Mouse (Mus musculus) midbrain, embryonic 14.5 days (tissue): ENCODE results near the gene Fbxl15. TPM values are rescaled to one million over a fixed set of nuclear protein-coding genes. Genes with fewer than 3 reads are reported as not detected.

Experiments used
- ATAC-seq: fragments of 200-750 bp; cut with Nextera tagmentation; 2 replicates; pipeline ENCODE4 v1.8.0; 2017; ENCODE audit warnings: moderate number of reproducible peaks, moderate library complexity; ENCODE audit not compliant: low FRiP score, low TSS enrichment
- DNase-seq: peaks from one replicate; pipeline ENCODE4 v3.0.0-alpha.2; 2015
- H3K27ac ChIP-seq: fragments of 300-500 bp; sonication (generic); replicated peaks from 2 replicates; pipeline ENCODE4 v1.5.1; 2014; ENCODE audit warnings: mild to moderate bottlenecking, low read depth, low read length, moderate library complexity
- H3K27me3 ChIP-seq: fragments of 300-500 bp; sonication (generic); 2 replicates; pipeline ENCODE4 v1.6.1; 2014; ENCODE audit warnings: low read length, control low read depth, mixed read lengths; ENCODE audit not compliant: control insufficient read depth, insufficient read depth
- H3K36me3 ChIP-seq: fragments of 300-500 bp; sonication (generic); 2 replicates; pipeline ENCODE4 v1.6.1; 2014; ENCODE audit warnings: low read length, control low read depth; ENCODE audit not compliant: control insufficient read depth, insufficient read depth
- H3K4me1 ChIP-seq: fragments of 300-500 bp; sonication (generic); 2 replicates; pipeline ENCODE4 v1.6.1; 2014; ENCODE audit warnings: mild to moderate bottlenecking, antibody characterized with exemption, low read length, control low read depth; ENCODE audit not compliant: control insufficient read depth, insufficient read depth
- H3K4me2 ChIP-seq: fragments of 300-500 bp; sonication (generic); 2 replicates; pipeline ENCODE4 v1.6.1; 2014; ENCODE audit warnings: mild to moderate bottlenecking, low read length, moderate library complexity
- H3K4me3 ChIP-seq: fragments of 300-500 bp; sonication (generic); replicated peaks from 2 replicates; pipeline ENCODE4 v1.5.1; 2014; ENCODE audit warnings: low read depth, low read length
- H3K9ac ChIP-seq: fragments of 300-500 bp; sonication (generic); replicated peaks from 2 replicates; pipeline ENCODE4 v1.6.1; 2014; ENCODE audit warnings: mild to moderate bottlenecking, low read length, moderate library complexity
- H3K9me3 ChIP-seq: fragments of 300-500 bp; sonication (generic); 2 replicates; pipeline ENCODE4 v1.6.1; 2016; ENCODE audit warnings: low read length, control low read depth, mixed read lengths; ENCODE audit not compliant: control insufficient read depth
- whole genome bisulfite sequencing: fragments of 180-500 bp; shearing (Covaris S2); extraction: QIAGEN DNeasy Blood & Tissue Kit; methylation state at CpG from one replicate; pipeline ENCODE4 v1.1.7; 2014; 5-methylcytosine and 5-hydroxymethylcytosine counted together
- polyA plus RNA-seq: library from polyadenylated mRNA; unstranded; fragments of >200 nt; fragmentation: Nextera tagmentation; extraction: Ambion mirVana; gene quantifications from 2 replicates; pipeline ENCODE4 v1.2.1, GENCODE M21; 2014

The Fbxl15 gene
- polyA plus RNA-seq, 1 experiment from 2014 or later, result 45.8 TPM

DNA sequence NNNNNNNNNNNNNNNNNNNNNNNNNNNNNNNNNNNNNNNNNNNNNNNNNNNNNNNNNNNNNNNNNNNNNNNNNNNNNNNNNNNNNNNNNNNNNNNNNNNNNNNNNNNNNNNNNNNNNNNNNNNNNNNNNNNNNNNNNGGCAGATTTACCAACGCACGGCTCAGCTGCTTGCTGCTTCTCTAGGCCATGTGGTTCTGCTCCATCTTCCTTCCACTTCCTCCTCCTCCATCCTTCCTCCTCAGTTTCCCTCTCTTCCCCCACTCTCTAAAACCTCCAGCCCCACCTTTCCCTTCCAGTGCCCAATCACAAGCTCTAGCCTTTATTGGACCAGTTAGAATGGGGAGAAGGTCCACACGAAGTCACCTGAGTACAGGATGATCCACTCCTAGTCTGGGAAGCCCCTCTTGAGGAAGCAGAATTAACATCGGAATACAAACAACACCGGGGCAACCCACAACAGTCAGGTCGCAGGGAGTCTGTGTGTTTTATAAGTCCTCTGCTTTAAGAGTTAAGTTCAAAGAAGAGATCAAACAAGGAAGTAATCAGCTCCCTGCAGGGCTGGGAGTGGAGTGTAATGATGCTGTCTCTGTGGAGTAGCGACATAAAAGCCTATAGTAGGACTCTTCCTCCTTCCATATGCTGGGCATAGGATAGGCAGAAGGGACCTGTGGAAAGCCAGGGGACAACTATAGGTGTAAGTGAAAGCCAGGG, 16.9 kb downstream of the Fbxl15 start:
- H3K36me3 ChIP-seq, result no peaks in the 10 kb centered on the region
- H3K4me2 ChIP-seq, result no peak overlapping the region
- no peaks in the 10 kb centered on the region for H3K9me3 ChIP-seq
- no peak overlapping the region for H3K4me3 ChIP-seq
- peaks cover under 1% of the 10 kb centered on the region; the same call in 1 of the 2 replicates for H3K27me3 ChIP-seq
- ATAC-seq (no peak), DNase-seq (no peak)
- no peak overlapping the region for H3K9ac ChIP-seq
- H3K27ac ChIP-seq, result no peak overlapping the region
- WGBS, result 25% methylated on average over 7 of the region's 7 CpGs
- peaks cover 5% of the 10 kb centered on the region; the same call in 1 of the 2 replicates for H3K4me1 ChIP-seq

DNA sequence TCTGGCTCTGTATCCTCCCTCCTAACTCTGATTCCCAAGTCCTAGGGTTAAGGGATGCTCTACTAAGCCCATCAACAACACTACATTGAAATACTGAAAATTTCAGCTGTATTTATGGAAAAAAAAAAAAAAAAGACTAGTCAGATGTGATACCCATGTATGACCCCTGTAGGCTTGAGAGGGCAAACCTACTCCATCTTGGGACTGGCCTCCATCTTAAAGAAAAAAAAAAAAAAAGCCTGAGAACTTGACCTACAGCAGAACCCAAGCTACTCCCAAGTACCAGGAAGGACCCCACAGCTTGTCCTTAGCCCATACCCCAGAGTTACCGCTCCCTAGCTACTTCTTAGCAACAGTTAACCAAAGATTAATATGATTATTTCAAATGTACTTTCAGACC, 19.2 kb downstream of the Fbxl15 start:
- peaks cover 6% of the 10 kb centered on the region; the same call in 1 of the 2 replicates for H3K4me1 ChIP-seq
- no peak overlapping the region for H3K27ac ChIP-seq
- H3K9ac ChIP-seq, result no peak overlapping the region
- DNase-seq, result no peak
- H3K36me3 ChIP-seq, result no peaks in the 10 kb centered on the region
- H3K4me3 ChIP-seq, result no peak overlapping the region
- H3K4me2 ChIP-seq, result no peak overlapping the region
- 100% methylated on average over 1 of the region's 1 CpGs for WGBS
- H3K9me3 ChIP-seq, result no peaks in the 10 kb centered on the region
- peaks cover 3% of the 10 kb centered on the region; the same call in 1 of the 2 replicates for H3K27me3 ChIP-seq
- no peak for ATAC-seq

DNA sequence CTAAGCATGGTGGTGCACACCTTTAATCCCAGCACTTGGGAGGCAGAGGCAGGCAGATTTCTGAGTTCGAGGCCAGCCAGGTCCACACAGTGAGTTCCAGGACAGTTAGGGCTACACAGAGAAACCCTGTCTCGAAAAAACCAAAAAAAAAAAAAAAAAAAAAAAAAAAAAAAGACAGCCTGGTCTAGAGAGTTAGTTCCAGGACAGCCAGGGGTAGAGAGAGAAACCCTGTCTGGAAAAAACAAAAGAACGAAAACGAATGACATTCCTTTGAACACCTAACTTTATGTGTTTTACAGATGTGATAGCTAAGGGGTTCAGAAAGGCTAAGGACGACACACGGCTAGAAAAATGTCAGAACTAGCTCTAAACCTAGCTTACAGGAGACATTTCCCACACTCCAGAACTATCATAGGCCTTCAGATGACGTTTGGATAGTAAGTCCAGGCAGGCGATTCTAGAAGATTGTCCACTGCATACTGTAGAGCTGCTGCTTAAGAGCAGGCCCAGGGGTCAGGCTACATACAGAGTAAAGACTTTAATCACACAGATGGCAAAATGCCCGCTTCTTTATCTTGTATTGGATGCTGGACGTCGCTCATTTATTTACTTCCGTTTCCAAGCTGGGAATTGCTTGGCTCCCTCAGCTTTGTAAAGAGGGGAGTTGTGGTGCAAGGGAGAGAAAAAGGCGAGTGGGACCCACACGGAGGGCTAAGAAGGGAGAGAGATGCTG, 20.1 kb downstream of the Fbxl15 start:
- Histone ChIP-seq H3K4me1 (peaks cover 6% of the 10 kb centered on the region; the same call in 1 of the 2 replicates), H3K9me3 (no peaks in the 10 kb centered on the region), H3K27me3 (peaks cover 3% of the 10 kb centered on the region; the same call in 1 of the 2 replicates), H3K27ac (peak overlapping the region; percentile 90), H3K36me3 (no peaks in the 10 kb centered on the region), H3K4me2 (peak overlapping the region; percentile 89), H3K9ac (peak overlapping the region; percentile 79), H3K4me3 (peak overlapping the region; percentile 62)
- DNase-seq (no peak), ATAC-seq (no peak)
- 31% methylated on average over 14 of the region's 14 CpGs for WGBS

DNA sequence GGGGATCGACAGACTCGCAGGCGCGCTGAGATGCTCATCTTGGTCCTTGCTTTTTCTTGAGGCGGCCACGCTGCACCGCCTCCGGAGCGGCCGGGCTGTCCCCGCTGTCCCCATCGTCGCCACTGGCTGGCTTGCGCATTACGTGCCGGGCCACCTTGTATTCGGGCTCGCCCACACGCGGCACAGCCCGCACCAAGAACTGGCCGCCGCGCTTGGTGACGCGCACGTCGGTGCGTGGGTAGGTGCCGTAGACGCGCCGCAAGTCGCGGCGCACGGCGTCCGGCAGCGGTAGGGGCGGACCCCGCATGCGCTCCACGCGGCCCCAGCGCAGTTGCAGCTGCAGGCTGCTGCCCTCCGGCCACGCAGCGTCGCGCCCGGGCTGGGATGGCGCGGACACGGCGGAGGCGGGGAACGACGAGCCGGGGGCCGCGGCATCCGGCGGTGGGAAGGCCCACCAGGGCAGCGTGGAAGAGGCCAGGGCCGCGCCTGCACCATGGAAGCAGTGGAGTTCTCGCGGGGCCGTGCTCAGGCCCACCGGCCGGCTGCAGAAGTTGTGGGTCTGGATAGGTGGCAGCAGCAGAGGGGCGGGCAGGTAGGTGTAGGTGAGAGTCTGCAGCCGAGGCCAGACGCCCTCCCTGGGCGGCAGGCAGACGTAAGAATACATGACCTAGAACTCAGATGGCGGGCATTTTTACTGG, 20.9 kb downstream of the Fbxl15 start:
- H3K27ac ChIP-seq, result peak overlapping the region; percentile 90
- WGBS, result under 1% methylated on average over 78 of the region's 78 CpGs
- DNase-seq (peak; percentile 95), ATAC-seq (peak; percentile 92)
- H3K4me3 ChIP-seq, result peak overlapping the region; percentile 62
- peaks cover 6% of the 10 kb centered on the region; the same call in 1 of the 2 replicates for H3K4me1 ChIP-seq
- H3K4me2 ChIP-seq, result peak overlapping the region; percentile 89
- H3K9ac ChIP-seq, result peak overlapping the region; percentile 79
- H3K27me3 ChIP-seq, result peaks cover 3% of the 10 kb centered on the region; the same call in 1 of the 2 replicates
- no peaks in the 10 kb centered on the region for H3K36me3 ChIP-seq
- H3K9me3 ChIP-seq, result no peaks in the 10 kb centered on the region

DNA sequence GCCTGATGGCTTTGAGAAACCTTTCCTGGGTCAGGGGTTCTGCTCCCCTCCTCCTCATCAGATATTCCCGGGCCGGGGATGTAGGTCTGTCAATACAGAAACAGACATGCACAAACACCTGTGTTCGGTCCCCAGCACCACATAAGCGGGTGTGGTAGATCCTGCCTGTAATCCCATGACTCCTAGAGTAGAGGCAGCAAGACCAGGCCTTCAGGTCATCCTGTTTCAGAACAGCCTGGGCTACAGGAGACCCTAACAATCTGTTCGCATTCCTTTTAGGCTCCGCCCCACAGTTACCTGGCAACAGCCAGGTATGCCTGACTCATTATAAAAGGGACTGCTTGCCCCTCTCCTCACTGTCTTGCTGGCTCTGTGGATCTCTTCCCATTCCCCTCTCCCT, 21.6 kb downstream of the Fbxl15 start:
- ATAC-seq (no peak), DNase-seq (no peak)
- peak overlapping the region; percentile 79 for H3K9ac ChIP-seq
- peak overlapping the region; percentile 62 for H3K4me3 ChIP-seq
- H3K27me3 ChIP-seq, result peaks cover 3% of the 10 kb centered on the region; the same call in 1 of the 2 replicates
- peak overlapping the region; percentile 89 for H3K4me2 ChIP-seq
- 0 out of 2 replicates have a peak overlapping the region, but pooled peaks have one; percentile 90 for H3K27ac ChIP-seq
- no peaks in the 10 kb centered on the region for H3K36me3 ChIP-seq
- H3K4me1 ChIP-seq, result peaks cover 6% of the 10 kb centered on the region; the same call in 1 of the 2 replicates
- H3K9me3 ChIP-seq, result no peaks in the 10 kb centered on the region
- WGBS, result 23% methylated on average over 6 of the region's 6 CpGs

DNA sequence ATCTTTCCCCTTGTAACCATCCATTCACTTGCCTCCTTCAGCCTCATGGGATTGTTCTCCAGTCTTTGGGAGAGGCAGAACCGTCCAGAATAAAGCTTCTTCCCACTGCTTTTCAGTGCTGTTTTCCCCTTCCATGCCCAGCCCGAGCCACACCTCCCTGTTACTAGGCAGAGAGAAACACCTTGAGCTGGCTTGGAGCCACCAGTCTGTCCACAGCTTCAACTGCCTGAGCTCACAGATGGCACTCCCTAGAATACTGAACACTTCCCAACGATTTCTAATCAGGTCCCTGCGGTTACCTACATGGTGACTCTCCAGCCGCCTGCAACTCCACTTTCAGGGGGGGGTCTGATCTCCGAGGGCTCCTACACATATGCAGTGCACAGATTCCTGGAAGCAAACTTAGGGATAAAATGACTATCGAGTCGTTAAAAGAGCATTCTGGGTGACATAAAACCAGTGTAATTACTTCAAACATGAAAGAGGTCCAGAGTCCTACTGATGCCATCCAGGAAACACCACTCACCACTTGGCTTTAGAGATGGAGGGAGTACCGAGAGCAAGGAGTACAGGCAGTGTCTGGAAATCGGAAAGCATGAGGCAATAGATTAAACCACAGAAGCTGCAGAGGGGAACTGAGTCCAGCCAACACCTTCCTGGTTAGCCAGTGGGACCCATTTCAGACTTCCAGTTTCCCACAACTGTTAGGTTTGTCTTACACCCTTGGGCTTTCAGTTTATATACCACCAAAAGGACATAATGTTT, 22.4 kb downstream of the Fbxl15 start, which contains the start of gene 2310034G01Rik:
TSS of gene 2310034G01Rik (minus strand) at position 135 of the 765 bp plus-strand sequence.
- peak within 1 kb of the TSS; percentile 89 for H3K4me2 ChIP-seq
- H3K4me1 ChIP-seq, result peaks cover 6% of the 10 kb centered on the region; the same call in 1 of the 2 replicates
- peaks cover 3% of the 10 kb centered on the region; the same call in 1 of the 2 replicates for H3K27me3 ChIP-seq
- H3K9ac ChIP-seq, result peak within 1 kb of the TSS; percentile 79
- whole genome bisulfite sequencing, result 64% methylated on average over 10 of the region's 10 CpGs
- H3K36me3 ChIP-seq, result no peaks in the 10 kb centered on the region
- H3K27ac ChIP-seq, result peak within 1 kb of the TSS; percentile 90
- H3K9me3 ChIP-seq, result no peaks in the 10 kb centered on the region
- H3K4me3 ChIP-seq, result peak within 1 kb of the TSS; percentile 62
- ATAC-seq (no peak), DNase-seq (no peak)

DNA sequence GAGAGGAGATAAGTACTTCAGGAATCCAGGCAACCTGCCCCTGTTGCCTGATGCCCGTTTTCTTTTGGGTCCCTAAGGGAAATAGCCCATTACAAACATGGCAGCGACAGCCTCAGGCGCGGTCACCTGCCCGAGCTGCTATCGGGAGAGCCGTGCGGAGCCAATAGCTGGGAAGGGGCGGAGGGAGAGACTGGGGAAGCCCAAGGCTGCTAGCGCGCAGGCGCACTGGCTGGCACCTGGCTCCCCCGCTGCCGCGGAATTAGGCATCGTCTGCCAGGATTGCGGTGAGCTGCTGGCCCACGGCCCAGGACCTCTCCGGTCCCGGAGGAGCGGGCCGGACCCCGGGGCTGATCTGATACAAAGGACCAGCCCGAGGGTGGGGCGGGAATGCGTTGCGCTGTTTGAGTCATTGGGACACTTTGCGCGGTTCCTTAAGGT, 28.7 kb downstream of the Fbxl15 start:
- DNase-seq (peak; percentile 96), ATAC-seq (peak; percentile 86; the same call in 1 of the 2 replicates)
- H3K9ac ChIP-seq, result peak overlapping the region; percentile 57
- WGBS, result under 1% methylated on average over 29 of the region's 29 CpGs
- no peaks in the 10 kb centered on the region for H3K36me3 ChIP-seq
- peak overlapping the region; percentile 69 for H3K4me2 ChIP-seq
- 0 out of 2 replicates have a peak, but pooled peaks cover 4% of the 10 kb centered on the region for H3K4me1 ChIP-seq
- H3K9me3 ChIP-seq, result no peaks in the 10 kb centered on the region
- H3K27ac ChIP-seq, result no peak overlapping the region
- peak overlapping the region; percentile 42 for H3K4me3 ChIP-seq
- H3K27me3 ChIP-seq, result peaks cover 9% of the 10 kb centered on the region; the same call in 1 of the 2 replicates
